Mouse (Mus musculus) neural tube, embryonic 11.5 days (tissue): ENCODE measurements at regions not wholly inside any gene's neighbourhood (a gene's known extent, or its start where the extent isn't known, plus 50 kb on each side); places are given as distances from the start of the nearest gene placed in this dataset.

Experiments
- ATAC-seq: fragments of 200-750 bp; cut with Nextera tagmentation; 2 replicates; pipeline ENCODE4 v1.8.0; 2017; ENCODE audit warnings: moderate number of reproducible peaks, mild to moderate bottlenecking, moderate TSS enrichment, moderate library complexity; ENCODE audit not compliant: insufficient read depth, low FRiP score, low TSS enrichment
- DNase-seq: peaks from one replicate; pipeline ENCODE4 v3.0.0-alpha.2; 2015; ENCODE audit warnings: low spot score
- H3K27ac ChIP-seq: fragments of 300-500 bp; sonication (generic); 2 replicates; pipeline ENCODE4 v1.5.1; 2014; ENCODE audit warnings: low read depth, mild to moderate bottlenecking, low read length
- H3K27me3 ChIP-seq: fragments of 300-500 bp; sonication (generic); 2 replicates; pipeline ENCODE4 v1.6.1; 2014; ENCODE audit warnings: mild to moderate bottlenecking, low read length, mixed read lengths; ENCODE audit not compliant: control insufficient read depth, insufficient read depth
- H3K36me3 ChIP-seq: fragments of 300-500 bp; sonication (generic); 2 replicates; pipeline ENCODE4 v1.6.1; 2014; ENCODE audit warnings: mild to moderate bottlenecking, low read length, moderate library complexity, mixed read lengths; ENCODE audit not compliant: control insufficient read depth, insufficient read depth
- H3K4me1 ChIP-seq: fragments of 300-500 bp; sonication (generic); 2 replicates; pipeline ENCODE4 v1.6.1; 2014; ENCODE audit warnings: low read length, mixed read lengths; ENCODE audit not compliant: control insufficient read depth, insufficient read depth
- H3K4me2 ChIP-seq: fragments of 300-500 bp; sonication (generic); 2 replicates; pipeline ENCODE4 v1.6.1; 2014; ENCODE audit warnings: low read depth, mild to moderate bottlenecking, moderate library complexity
- H3K4me3 ChIP-seq: fragments of 300-500 bp; sonication (generic); 2 replicates; pipeline ENCODE4 v1.5.1; 2014; ENCODE audit warnings: low read depth, low read length
- H3K9ac ChIP-seq: fragments of 300-500 bp; sonication (generic); 2 replicates; pipeline ENCODE4 v1.6.1; 2014; ENCODE audit warnings: mild to moderate bottlenecking, low read length
- H3K9me3 ChIP-seq: fragments of 300-500 bp; sonication (generic); 2 replicates; pipeline ENCODE4 v1.6.1; 2016; ENCODE audit warnings: low read length; ENCODE audit not compliant: control insufficient read depth
- WGBS: fragments of 180-500 bp; shearing (Covaris S2); extraction: QIAGEN DNeasy Blood & Tissue Kit; methylation state at CpG from one replicate; pipeline ENCODE4 v1.1.7; 2014; 5-methylcytosine and 5-hydroxymethylcytosine counted together

- H3K4me2 ChIP-seq = no peak overlapping the region
- 87% methylated on average over 9 of the region's 9 CpGs for WGBS
- no peaks in the 10 kb centered on the region for H3K27me3 ChIP-seq
- H3K36me3 ChIP-seq = no peaks in the 10 kb centered on the region
- peak; percentile 12 for DNase-seq
- H3K9ac ChIP-seq = no peak overlapping the region
- H3K4me1 ChIP-seq = no peaks in the 10 kb centered on the region
- H3K9me3 ChIP-seq = no peaks in the 10 kb centered on the region
- no peak overlapping the region for H3K4me3 ChIP-seq
- no peak for ATAC-seq
- no peak overlapping the region for H3K27ac ChIP-seq
Observed at GRCm38 (mm10) chr3:56859841-56860240, 441.9 kb downstream of the Tm4sf1 start.

- WGBS = 80% methylated on average over 1 of the region's 1 CpGs
- no peak for DNase-seq
- Histone ChIP-seq H3K4me3 (no peak overlapping the region), H3K9me3 (no peaks in the 10 kb centered on the region), H3K4me1 (no peaks in the 10 kb centered on the region), H3K9ac (no peak overlapping the region), H3K27me3 (no peaks in the 10 kb centered on the region), H3K27ac (no peak overlapping the region), H3K36me3 (no peaks in the 10 kb centered on the region), H3K4me2 (no peak overlapping the region)
- no peak for ATAC-seq
Observed at GRCm38 (mm10) chr3:56845462-56845770, 456.4 kb downstream of the Tm4sf1 start.

DNA sequence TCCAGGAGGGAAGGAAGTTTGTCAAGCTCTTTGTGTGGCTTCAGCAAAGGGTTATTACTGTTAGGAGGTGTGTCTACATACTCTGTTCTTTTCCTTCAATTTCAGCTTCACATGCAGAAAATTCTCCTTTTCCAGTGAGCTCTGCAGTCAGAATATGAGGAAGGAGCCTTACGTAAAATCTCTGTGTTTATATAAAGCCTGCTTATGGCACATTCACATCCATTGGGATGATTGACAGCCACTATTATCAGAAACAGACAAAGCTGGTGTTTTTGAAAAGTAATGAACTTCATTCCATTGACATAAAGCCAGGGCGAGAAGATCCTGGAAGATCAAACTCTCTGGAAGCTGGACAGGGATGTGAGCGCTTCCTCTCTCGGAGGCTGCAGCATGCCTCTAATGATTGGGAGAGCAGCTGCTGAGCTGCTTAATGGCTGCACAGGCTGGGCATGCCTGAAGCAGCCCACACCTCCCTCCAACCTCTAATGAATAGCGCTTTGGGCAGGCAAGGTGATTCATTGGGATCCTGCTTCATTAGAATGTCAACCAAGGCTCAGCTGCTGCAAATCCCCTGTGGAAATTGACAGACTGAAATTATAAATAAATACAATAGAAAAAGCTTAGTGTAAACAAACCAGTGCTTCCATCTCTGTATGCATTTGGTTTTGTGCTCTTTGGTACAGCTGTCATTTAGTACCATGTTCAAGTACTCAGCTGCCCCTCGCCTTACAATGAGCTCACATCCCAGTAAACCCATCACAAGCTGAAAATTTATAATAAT is 456.9 kb downstream of the Tm4sf1 start:
- no peaks in the 10 kb centered on the region for H3K9me3 ChIP-seq
- H3K9ac ChIP-seq = no peak overlapping the region
- DNase-seq = peak; percentile 59
- H3K27ac ChIP-seq = no peak overlapping the region
- peak; percentile 79 for ATAC-seq
- H3K27me3 ChIP-seq = no peaks in the 10 kb centered on the region
- H3K4me1 ChIP-seq = no peaks in the 10 kb centered on the region
- H3K4me2 ChIP-seq = no peak overlapping the region
- H3K4me3 ChIP-seq = no peak overlapping the region
- WGBS = 56% methylated on average over 6 of the region's 6 CpGs
- no peaks in the 10 kb centered on the region for H3K36me3 ChIP-seq

DNA sequence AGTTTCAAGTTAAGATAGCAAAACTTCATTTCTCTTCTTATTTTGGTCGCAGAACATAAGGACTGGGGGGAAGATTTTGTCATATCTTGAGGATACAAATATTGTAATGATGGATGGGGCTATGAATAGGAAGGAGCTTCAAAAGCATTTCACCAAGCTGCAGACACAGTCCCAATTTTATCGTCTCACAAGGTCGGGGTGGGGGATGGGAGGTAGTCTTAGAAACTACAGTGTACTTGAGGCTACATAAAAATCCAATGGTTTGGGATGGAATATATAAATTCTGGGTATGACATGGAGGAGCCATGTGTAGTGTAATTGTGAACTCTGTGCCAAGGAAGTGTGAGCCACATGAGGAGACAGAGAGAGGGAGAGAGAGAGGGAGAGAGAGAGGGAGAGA is 464.6 kb downstream of the Tm4sf1 start:
- Histone ChIP-seq H3K9ac (no peak overlapping the region), H3K27ac (no peak overlapping the region), H3K4me3 (no peak overlapping the region), H3K4me1 (no peaks in the 10 kb centered on the region), H3K4me2 (no peak overlapping the region), H3K36me3 (no peaks in the 10 kb centered on the region), H3K27me3 (no peaks in the 10 kb centered on the region), H3K9me3 (no peaks in the 10 kb centered on the region)
- ATAC-seq (no peak), DNase-seq (no peak)
- WGBS = 85% methylated on average over 3 of the region's 3 CpGs

DNA sequence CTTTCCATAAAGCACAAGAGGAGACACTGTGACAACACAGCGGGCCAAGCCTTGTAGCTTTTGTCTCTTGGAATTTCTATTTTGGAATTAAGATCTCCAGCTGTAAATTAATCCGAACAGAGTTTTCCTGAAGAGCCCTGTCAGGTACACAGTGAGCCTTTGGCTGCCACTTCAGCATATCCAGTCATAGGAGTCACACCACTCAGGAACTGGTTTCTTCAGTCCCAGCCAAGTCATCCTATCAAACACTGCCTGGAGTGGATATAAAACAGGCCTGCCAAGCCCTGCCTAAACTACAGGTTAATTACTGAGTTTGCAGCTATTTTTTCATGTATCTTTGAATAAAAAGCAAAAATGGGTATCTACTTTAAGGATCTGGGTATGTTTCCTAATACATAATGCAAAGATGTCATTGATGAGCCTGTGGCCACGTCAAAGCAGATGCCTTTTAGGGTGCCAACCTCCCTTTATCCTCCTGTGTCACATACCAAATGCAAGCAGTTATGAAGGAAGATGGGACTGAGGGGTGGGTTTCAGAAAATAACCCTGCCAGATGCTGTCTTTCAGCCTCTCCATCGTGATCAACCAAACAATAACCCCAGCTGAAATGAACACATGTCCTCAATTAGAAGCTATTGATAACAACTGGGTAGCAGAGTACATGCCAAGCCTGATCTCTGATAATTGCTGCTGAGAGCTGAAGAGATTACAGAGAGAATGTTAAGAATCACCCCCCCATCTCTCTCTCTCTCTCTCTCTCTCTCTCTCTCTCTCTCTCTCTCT is 471.3 kb downstream of the Tm4sf1 start:
- Histone ChIP-seq H3K4me3 (no peak overlapping the region), H3K27me3 (no peaks in the 10 kb centered on the region), H3K4me1 (no peaks in the 10 kb centered on the region), H3K9me3 (no peaks in the 10 kb centered on the region), H3K27ac (no peak overlapping the region), H3K4me2 (no peak overlapping the region), H3K9ac (no peak overlapping the region), H3K36me3 (no peaks in the 10 kb centered on the region)
- ATAC-seq (no peak), DNase-seq (no peak)
- WGBS = 77% methylated on average over 4 of the region's 4 CpGs

DNA sequence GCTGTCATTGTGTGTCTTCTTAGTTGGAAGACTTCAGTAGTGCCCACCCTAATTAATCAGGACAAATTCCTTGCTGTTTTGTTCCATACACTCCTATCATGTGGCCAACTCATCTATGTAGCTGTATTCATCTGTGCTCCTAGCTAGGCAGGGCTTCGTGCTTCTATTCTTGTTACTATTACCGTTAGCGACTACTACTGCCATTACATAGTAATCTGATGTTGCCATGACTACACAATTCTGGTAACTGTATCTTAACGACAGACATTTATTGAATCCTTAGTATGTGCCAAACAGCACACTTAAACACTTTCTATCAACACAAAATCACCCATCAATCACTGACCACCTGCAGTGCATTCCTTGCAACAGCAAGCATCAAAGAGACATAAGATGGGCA is 477.6 kb downstream of the Tm4sf1 start:
- Histone ChIP-seq H3K36me3 (no peaks in the 10 kb centered on the region), H3K27me3 (no peaks in the 10 kb centered on the region), H3K4me3 (no peak overlapping the region), H3K4me1 (no peaks in the 10 kb centered on the region), H3K9ac (no peak overlapping the region), H3K27ac (no peak overlapping the region), H3K9me3 (no peaks in the 10 kb centered on the region), H3K4me2 (no peak overlapping the region)
- 84% methylated on average over 4 of the region's 4 CpGs for WGBS
- ATAC-seq (no peak), DNase-seq (no peak)

GRCm38 (mm10) chr3:56810548-56811071 is 491.2 kb downstream of the Tm4sf1 start:
- H3K9me3 ChIP-seq = no peaks in the 10 kb centered on the region
- no peaks in the 10 kb centered on the region for H3K27me3 ChIP-seq
- DNase-seq (no peak), ATAC-seq (no peak)
- no peak overlapping the region for H3K27ac ChIP-seq
- no peak overlapping the region for H3K9ac ChIP-seq
- 80% methylated on average over 1 of the region's 1 CpGs for WGBS
- no peaks in the 10 kb centered on the region for H3K4me1 ChIP-seq
- no peak overlapping the region for H3K4me3 ChIP-seq
- no peaks in the 10 kb centered on the region for H3K36me3 ChIP-seq
- no peak overlapping the region for H3K4me2 ChIP-seq

DNA sequence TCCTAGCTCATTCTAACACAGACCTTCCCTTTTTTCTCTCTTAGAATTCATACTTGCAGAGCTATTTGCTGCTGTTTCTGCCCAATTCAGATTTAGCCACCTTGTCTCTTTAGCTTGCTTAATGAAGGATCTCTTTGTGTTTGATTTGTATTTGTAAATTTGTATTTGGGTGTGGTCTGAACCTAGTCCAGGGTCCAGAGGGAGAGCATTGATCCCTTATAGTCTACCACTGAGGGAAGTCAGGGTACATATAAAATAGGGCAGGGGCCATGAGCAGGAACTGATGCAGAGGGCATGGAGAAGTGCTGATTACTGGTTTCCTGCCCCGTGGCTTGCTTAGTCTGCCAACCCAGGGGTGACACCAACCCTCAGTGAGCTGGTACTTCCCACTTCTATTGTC is 508.7 kb downstream of the Tm4sf1 start:
- no peak for ATAC-seq
- no peaks in the 10 kb centered on the region for H3K36me3 ChIP-seq

GRCm38 (mm10) chr3:56789155-56789554 is 512.6 kb downstream of the Tm4sf1 start:
- no peak overlapping the region for H3K27ac ChIP-seq
- no peaks in the 10 kb centered on the region for H3K27me3 ChIP-seq
- no peak for ATAC-seq
- WGBS = 45% methylated on average over 3 of the region's 3 CpGs
- no peak overlapping the region for H3K4me2 ChIP-seq
- no peaks in the 10 kb centered on the region for H3K36me3 ChIP-seq
- H3K4me3 ChIP-seq = no peak overlapping the region
- H3K9me3 ChIP-seq = no peaks in the 10 kb centered on the region
- H3K9ac ChIP-seq = no peak overlapping the region
- DNase-seq = peak; percentile 44
- H3K4me1 ChIP-seq = no peaks in the 10 kb centered on the region

More for the DNA sequence above, 508.7 kb downstream of the Tm4sf1 start:
- H3K4me3 ChIP-seq = no peak overlapping the region
- no peaks in the 10 kb centered on the region for H3K4me1 ChIP-seq
- H3K4me2 ChIP-seq = no peak overlapping the region
- H3K27me3 ChIP-seq = no peaks in the 10 kb centered on the region
- H3K27ac ChIP-seq = no peak overlapping the region
- DNase-seq = no peak
- no peak overlapping the region for H3K9ac ChIP-seq
- WGBS = 65% methylated on average over 1 of the region's 1 CpGs
- no peaks in the 10 kb centered on the region for H3K9me3 ChIP-seq
